Mouse (Mus musculus): ENCODE data around the gene Arhgef28.

GRCm38 (mm10) chr13:98222848-98223247 lies 16.6 kb upstream of the Arhgef28 start:
- TF ChIP-seq GATA1 (IDR thresholded peaks at IDR 0.05; ENCODE audit: borderline replicate concordance, low read length) (no peak), FLI1 (IDR thresholded peaks at IDR 0.05; ENCODE audit: low read length) (no peak)

All from megakaryocyte, embryonic 14.5 days (primary cell).